Mouse (Mus musculus) cerebellum, postnatal 36 days (tissue): ENCODE measurements around the gene Ttc39a.

Source experiments
- DNase-seq, 2 experiments: peaks; one replicate each; pipeline ENCODE4 v3.0.0; 2021 to 2022; ENCODE audit warnings: mixed read lengths in 2 of 2

Gene Ttc39a

GRCm38 (mm10) chr4:109421608-109422007 lies 15.2 kb downstream of the Ttc39a start:
- DNase-seq = no peak

- DNase-seq = no peak
Measured at GRCm38 (mm10) chr4:109422436-109422835, 16.0 kb downstream of the Ttc39a start.

GRCm38 (mm10) chr4:109423438-109423837 lies 17.0 kb downstream of the Ttc39a start:
- no peak for DNase-seq

- no peak for DNase-seq
Measured at GRCm38 (mm10) chr4:109427058-109427457, 20.6 kb downstream of the Ttc39a start.

GRCm38 (mm10) chr4:109430250-109430649 lies 23.8 kb downstream of the Ttc39a start:
- no peak for DNase-seq

DNA sequence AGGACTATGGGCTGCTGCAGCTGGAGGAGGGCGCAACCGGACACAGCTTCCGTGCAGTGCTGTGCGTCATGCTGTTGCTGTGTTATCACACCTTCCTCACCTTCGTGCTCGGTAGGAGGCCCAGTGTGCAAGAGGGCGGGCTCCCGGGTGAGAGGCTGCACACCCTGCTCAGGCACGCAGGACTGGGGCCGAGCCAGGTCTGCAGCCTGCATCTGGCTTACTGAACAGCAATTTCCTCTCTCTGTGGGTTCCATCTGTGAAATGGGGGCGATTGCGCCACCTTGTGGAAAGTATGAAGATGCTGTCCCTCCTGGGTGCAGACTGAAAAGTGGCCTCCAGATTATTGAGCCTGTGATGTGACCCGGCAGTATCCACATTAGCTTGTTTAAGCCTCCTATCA lies 24.4 kb downstream of the Ttc39a start:
- DNase-seq = peak; percentile 48 to 60

GRCm38 (mm10) chr4:109432668-109433375 lies 26.4 kb downstream of the Ttc39a start:
- DNase-seq = no peak

- peak; percentile 35 to 50 for DNase-seq
Measured at GRCm38 (mm10) chr4:109433641-109434040, 27.2 kb downstream of the Ttc39a start.

DNA sequence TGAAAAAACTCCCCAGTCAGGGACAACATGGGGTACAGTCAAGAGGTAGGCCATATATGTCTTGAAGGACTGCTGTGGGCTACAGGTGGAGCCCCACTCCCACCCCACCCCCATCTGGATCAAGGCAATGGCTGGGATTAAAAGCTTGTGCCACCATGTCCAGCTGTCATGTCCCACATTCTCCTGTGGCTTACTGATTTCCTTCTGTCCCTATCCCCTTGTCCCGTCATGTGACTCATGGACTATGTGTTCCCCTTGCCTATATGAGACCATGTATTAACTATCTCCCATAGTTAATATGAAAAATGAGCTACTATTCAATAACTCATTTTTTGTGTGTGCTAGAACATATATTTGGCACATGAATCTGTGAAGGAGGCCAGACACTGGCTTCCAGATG lies 27.8 kb downstream of the Ttc39a start:
- no peak for DNase-seq

- peak; percentile 65 to 68 for DNase-seq
Measured at GRCm38 (mm10) chr4:109437913-109438878, 31.8 kb downstream of the Ttc39a start.

DNA sequence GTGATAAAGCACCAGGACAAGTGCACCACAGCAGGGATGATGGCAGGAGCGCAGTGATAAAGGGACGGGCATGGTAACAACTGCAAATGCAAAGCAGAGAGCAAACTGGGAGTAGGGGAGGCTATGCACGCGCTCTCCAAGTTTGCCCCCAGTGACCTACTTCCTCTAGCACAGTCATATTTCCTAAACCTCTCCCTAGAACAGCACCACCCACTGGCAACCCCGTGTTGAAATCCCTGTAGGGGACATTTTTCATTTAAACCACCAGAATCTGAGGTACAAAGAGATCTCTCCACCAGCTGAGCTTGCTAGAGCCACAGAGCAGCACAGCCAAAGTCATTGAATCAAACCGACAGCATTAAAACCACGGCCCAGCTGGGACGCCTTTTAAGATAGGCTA lies 32.7 kb downstream of the Ttc39a start:
- DNase-seq = no peak

DNA sequence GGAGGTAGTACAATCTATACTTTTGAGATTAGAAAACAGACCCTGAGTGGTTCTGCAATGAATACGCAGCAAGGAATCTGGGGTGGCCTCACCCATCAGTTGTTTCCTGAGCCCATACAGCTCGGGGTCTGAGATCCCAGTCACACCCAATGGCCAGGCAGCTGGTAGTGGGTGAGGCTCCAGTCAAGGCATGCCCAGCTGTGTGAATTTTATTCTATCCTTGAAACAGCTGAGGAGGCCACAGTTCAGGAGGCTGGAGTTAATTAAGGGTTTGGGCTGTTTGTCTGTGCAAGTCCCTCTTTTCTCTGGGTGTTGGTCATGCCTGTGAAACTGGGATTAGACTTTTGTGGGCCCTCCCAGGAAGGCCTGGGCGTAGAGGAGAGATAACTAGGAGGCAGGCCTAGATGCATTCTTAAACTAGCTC lies 33.4 kb downstream of the Ttc39a start:
- no peak for DNase-seq

GRCm38 (mm10) chr4:109440381-109440780 lies 34.0 kb downstream of the Ttc39a start:
- DNase-seq = no peak

DNA sequence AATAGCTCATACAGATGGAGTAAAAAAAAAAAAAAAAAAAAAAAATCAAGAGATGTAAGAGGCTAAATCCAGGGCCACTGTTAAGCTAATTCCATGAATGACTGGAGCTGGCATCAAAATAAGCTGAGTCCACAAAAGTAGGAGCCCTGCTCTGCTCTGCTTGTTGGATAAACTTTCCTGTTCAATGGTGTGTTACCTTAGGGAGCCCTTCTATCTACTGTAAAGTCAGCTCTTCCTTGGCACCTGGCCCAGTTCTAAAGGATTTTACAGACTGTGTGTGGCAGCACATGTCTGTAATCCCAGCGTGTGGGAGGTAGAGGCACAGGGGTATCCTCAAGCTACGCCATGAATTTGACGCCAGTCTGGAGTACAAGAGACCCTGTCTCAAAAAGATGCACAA lies 34.6 kb downstream of the Ttc39a start:
- DNase-seq = no peak

- peak in 1 of 2 experiments; percentile 12 for DNase-seq
Measured at GRCm38 (mm10) chr4:109442126-109442525, 35.7 kb downstream of the Ttc39a start.

- peak; percentile 72 to 76 for DNase-seq
Measured at GRCm38 (mm10) chr4:109442649-109443048, 36.2 kb downstream of the Ttc39a start.

GRCm38 (mm10) chr4:109444471-109444870 lies 38.0 kb downstream of the Ttc39a start:
- DNase-seq = no peak

DNA sequence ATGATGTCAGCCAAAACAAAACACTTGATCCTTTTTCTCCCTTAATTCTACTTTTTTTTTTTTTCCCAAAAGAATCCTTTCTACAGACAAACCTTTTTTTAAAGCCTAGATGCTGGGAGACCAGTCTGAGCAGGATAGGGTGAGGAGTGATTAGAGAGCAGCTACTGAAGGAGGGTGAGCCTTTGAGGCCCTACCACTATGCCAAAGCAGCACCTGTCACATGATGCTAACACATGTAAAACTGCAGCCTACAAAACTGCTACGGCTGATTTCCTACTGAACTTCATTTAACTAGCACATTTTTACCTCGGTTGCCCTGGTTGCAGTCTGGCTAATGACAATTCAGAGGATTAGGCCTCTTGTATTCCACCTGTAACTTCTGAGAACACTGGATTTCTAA lies 38.5 kb downstream of the Ttc39a start:
- DNase-seq = no peak

- no peak for DNase-seq
Measured at GRCm38 (mm10) chr4:109445397-109445796, 39.0 kb downstream of the Ttc39a start.

- no peak for DNase-seq
Measured at GRCm38 (mm10) chr4:109445956-109446355, 39.5 kb downstream of the Ttc39a start.

DNA sequence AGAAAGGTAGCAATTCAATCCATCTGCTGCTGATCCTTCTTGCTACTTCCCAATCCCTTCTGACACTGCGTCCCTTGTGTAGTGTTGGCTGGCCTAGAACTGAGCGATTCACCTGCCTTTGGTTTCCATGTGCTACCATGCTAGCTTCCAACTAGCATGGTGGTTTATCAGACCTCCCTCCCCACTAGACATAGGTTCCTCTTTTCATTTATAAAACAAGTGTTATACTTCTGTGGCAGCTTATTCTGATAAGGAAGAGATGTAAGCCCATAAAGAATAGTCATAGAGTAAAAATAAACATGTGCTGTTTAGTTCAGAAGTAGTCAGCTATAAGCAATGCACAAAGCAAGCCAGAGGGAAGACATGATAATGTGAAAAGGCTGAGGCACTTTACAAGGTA lies 42.1 kb downstream of the Ttc39a start:
- no peak for DNase-seq

GRCm38 (mm10) chr4:109456821-109457220 lies 50.4 kb downstream of the Ttc39a start:
- no peak for DNase-seq

GRCm38 (mm10) chr4:109460421-109461179 lies 54.2 kb downstream of the Ttc39a start:
- no peak for DNase-seq
